Mouse (Mus musculus): ENCODE measurements around the gene Spin1. TPM values are rescaled to one million over a fixed set of nuclear protein-coding genes. Genes with fewer than 3 reads are reported as not detected.
A peak's percentile ranks its signal among the peaks of the same experiment; 100 is the strongest.
"Not testable (repeated sequence)": the region's sequence is repeated elsewhere in the genome, so short reads cannot be mapped to it uniquely, and the experiment has no call there.

Gene Spin1
- total RNA-seq (2021), result 100 to 1,000 TPM; 168 to 171 TPM

DNA sequence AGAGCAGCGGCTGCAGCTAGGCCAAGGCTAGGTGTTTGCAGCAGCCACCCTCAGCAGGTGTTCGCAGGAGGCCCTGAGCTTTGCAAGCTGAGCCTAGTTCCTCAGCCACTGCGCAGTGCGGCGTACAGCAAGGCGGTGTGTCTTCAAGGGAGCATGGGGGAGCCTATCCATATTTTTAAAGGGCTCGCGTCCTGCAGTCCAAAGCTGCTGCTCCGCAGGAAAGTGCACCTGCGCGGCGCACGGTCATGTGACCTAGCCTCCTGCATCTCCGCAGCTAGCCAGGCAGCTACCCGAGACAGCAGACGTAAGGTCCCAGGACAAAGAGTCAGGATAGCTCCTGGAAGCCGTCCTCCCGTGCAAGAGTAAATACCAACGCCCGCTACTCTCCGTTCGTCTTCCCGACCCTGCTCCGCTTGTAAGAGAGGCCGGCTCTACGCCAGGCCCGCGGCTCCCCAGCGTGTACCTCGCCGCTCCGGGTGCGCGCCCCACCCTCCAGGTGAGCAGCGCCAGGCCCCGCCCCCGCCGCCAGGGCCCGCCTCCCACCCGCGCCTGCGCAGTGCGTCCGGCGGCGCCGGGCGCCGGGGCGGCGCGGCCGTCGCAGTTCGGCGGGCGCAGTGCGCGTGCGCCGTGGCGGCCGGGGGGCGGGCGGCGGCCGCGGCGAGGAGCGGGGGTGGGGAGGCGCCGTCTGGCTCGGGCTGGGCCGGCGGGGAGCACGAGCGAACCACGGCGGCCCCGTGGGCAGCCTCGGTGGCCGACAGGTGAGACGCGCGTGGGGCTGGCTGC, at the start of gene Spin1:
Gene Spin1, plus strand, starts transcription at position 648 of the 783 bp plus-strand sequence.
- DNase-seq (ENCODE audit: low spot score in 2 of 2), result peak; percentile 85 to 89
- intact Hi-C loops (cut with DNase I), result loop anchor here (5.0 kb wide), 3 partner anchors 57 to 317 kb away; no protein-coding TSS in a partner anchor

GRCm38 (mm10) chr13:51051016-51051415, 49.7 kb upstream of the Spin1 start:
- intact Hi-C loops (cut with DNase I), result no loop called here
- no peak for DNase-seq (ENCODE audit: low spot score in 2 of 2)

- intact Hi-C loops (cut with DNase I), result no loop called here
- no peak for DNase-seq (ENCODE audit: low spot score in 2 of 2)
These were observed 48.3 kb upstream of the Spin1 start for GRCm38 (mm10) chr13:51052408-51052807.

DNA sequence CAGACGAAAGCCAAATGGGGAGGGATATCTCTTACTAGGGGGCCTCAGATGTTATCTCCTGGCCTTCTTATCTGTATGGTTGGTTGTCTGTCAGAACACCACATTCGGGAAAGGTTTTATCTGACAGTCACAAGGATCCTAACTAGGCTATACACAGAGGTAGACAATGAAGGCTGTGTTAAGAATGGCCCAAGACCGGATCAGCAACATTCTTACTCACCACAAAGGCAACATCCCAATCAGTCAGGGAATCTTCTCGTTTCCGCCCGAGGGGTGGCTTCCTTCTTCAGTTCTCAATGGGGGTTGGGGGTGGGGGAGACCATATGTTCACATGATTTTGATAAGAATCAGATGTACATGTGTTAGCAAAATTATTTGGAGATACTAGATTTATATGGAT, 37.7 kb upstream of the Spin1 start:
- intact Hi-C loops (cut with DNase I), result no loop called here
- DNase-seq (ENCODE audit: low spot score in 2 of 2), result no peak

DNA sequence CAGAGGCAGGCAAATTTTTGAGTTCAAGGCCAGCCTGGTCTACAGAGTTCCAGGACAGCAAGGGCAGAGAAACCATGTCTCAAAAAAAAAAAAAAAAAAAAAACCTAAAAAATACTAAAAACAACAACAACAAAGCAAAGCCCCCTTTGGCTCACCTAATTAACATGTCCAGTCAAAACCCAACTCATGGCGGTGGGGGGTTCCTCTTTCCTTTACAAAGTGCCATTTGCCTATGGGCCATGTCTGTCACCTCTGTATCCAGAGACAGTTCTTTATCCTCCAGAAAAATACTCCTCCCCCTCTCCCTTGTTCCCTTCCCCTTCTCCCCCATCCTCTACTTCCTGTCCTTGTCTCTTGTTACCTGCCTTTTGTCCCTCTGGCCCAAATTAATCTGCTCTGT, 37.0 kb upstream of the Spin1 start:
- intact Hi-C loops (cut with DNase I), result no loop called here
- DNase-seq (ENCODE audit: low spot score in 2 of 2), result no peak

DNA sequence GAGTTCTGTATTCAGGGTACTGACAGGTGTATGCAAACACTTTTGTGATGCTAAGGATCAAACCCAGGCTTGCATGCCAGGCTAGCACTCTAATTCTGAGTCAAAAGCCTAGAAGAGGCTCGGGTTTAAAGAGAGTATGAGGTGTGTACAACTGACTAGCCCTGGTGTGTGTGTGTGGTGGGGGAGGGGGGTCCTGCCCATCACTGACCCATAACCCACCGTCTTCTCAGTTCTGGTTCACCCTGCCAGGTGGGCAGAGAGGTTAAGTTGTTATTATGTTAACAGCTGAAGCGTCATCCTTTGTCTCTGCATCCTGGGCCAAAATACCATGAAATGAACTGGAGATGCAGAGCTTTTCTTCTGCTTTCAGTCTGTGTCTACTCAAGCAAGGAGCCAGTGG, 36.3 kb upstream of the Spin1 start:
- DNase-seq (ENCODE audit: low spot score in 2 of 2), result no peak
- intact Hi-C loops (cut with DNase I), result no loop called here

- DNase-seq (ENCODE audit: low spot score in 2 of 2), result no peak
- intact Hi-C loops (cut with DNase I), result no loop called here
These were observed 29.5 kb upstream of the Spin1 start for GRCm38 (mm10) chr13:51071063-51071680.

DNA sequence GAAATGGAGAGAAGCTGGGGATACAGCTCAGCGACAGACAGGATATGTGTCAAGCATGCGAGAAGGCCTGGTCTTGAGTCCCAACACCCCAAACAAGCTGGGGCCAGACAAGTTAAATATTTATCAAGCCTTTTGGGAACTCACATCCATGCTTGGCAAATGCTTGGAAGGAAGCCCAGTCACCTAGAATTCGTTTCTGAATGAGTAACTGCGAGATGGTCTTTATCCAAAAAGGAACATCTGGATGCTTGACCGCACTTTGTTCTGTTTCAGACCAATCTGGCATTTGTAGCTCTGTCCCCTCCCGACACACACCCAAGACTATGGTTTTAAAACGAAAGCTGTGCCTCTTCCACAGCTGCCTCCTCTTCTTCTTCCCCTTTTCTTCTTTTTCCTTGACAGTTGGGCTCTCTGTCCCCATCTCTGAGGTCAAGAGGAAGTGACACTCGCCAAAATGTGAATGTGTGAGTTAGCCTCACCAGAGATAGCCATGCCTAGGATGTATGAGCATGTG, 28.9 kb upstream of the Spin1 start:
- intact Hi-C loops (cut with DNase I), result no loop called here
- DNase-seq (ENCODE audit: low spot score in 2 of 2), result no peak

DNA sequence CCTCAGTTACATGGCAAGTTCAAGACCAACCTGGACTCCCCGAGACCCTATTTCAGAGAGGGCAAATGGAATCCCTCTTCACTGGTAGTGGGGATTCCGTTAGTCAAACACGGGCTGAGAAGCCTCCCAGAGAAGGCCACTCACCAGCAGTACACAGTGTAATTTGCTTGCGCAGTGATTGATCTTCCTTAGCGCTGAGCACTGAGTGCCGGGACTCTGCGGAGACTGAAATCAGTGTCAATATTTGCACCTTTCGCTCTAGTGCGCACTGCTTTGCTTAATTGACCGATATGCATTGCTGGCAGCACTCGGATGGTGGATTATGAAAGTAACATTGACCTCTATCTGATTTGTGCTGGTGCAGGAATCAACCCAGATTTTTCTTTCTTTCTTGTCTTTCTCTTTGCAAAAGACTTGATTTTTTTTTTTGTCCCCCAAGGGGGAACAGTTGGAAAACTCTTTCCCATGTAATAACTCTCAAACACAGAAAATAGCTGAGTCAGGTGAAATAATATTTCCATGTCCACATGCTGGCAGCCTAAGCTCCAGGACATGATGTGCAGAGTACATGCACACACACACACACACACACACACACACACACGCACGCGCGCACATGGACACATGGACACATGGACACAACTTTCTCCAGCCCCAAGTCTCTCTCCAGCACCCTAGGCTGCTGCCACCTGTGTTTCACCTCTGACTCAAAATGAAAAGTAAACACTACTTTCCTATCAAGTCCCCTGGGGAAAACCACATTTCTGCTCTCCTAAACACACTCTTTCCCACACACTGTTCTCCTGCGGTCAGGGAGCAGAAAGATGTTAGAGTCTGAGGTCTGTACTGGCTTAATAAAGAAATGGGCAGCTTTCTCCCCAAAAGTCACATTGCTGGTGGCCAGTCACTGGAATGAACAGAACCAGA, 27.5 kb upstream of the Spin1 start:
- intact Hi-C loops (cut with DNase I), result no loop called here
- DNase-seq (ENCODE audit: low spot score in 2 of 2), result no peak

- no peak for DNase-seq (ENCODE audit: low spot score in 2 of 2)
- intact Hi-C loops (cut with DNase I), result no loop called here
These were observed 26.5 kb upstream of the Spin1 start for GRCm38 (mm10) chr13:51074081-51074680.

GRCm38 (mm10) chr13:51076191-51076590, 24.5 kb upstream of the Spin1 start:
- intact Hi-C loops (cut with DNase I); DNase-seq (ENCODE audit: low spot score in 2 of 2): not testable (repeated sequence)

GRCm38 (mm10) chr13:51078586-51078985, 22.1 kb upstream of the Spin1 start:
- DNase-seq (ENCODE audit: low spot score in 2 of 2); intact Hi-C loops (cut with DNase I): not testable (repeated sequence)

GRCm38 (mm10) chr13:51080801-51081200, 19.9 kb upstream of the Spin1 start:
- intact Hi-C loops (cut with DNase I), result no loop called here
- DNase-seq (ENCODE audit: low spot score in 2 of 2), result no peak

DNA sequence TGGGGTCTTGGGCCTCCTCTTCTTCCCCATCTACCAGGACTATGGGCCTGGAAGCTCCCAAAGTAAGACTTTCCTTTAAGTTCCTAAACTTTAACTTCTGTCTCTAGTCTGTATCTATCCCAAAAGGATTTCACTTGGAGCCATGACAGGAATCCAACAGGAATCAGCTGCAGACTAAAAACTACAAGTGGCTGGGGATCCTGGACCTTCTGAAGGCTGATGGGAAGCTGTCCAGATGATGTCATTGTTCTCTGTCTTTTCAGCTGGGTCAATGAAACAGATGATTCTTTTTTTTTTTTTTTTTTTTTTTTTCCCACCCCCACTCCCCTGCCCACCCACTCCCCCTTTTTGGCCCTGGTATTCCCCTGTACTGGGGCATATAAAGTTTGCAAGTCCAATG, 16.4 kb upstream of the Spin1 start:
- intact Hi-C loops (cut with DNase I), result no loop called here
- no peak for DNase-seq (ENCODE audit: low spot score in 2 of 2)

DNA sequence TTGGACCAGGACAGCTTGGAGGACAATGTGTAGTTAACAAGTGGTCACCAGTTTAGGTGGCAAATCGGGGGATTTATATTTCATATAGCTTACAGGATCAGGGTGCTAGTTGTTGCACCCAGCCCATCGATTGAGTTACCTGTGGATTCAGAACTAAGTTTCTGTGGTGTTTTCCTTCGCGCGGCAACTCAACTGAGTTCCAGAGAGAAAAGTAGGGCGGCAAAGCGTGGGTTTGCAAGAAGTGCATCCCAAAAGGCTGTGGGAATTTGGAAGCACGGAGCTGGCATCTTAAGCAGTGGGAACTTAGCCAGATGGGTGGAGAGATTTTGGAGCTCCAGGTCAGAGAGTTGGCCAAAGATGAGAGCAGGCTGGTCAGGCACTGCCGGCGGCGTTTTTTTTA, 14.7 kb upstream of the Spin1 start:
- intact Hi-C loops (cut with DNase I), result no loop called here
- no peak for DNase-seq (ENCODE audit: low spot score in 2 of 2)

DNA sequence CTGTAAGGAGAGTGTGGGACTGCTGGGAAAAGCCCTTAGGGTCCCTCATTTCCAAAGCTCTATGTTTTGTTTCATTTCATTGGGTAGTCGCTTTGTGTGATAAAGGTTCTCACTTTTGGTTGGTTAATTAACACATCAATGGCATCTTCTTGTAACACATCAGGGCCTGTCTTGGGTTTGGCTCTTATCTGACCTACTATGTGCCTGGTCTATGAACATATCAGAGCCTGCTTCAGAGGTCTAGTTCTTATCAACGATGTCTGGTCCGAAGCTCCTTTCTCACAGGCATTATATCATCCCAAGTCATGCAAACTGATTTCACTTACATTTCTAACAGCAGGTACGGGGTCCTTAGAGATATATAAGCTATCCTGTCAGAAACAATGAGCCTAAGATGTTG, 13.4 kb upstream of the Spin1 start:
- intact Hi-C loops (cut with DNase I), result no loop called here
- DNase-seq (ENCODE audit: low spot score in 2 of 2), result no peak

GRCm38 (mm10) chr13:51088207-51088606, 12.5 kb upstream of the Spin1 start:
- DNase-seq (ENCODE audit: low spot score in 2 of 2), result no peak
- intact Hi-C loops (cut with DNase I), result no loop called here

DNA sequence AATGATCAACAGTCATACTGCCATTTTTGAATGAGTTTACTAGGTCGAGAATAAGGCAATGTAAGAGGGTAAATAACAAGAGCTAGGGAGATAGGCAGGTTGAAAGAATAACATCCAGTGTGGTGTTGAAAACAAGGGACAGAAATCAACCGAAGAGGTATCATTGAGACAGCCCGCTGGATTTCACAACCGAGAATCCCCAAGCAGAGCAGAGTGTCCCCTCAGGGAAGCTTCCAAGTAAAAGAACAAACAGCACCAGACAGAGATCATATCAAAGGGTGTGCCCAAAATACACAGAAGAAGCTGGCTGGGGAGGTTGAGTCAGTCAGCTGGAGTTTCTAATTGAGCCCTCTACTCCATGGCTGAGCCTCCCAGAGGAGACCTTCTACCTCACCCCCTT, 11.6 kb upstream of the Spin1 start:
- no peak for DNase-seq (ENCODE audit: low spot score in 2 of 2)
- intact Hi-C loops (cut with DNase I), result no loop called here

- intact Hi-C loops (cut with DNase I), result no loop called here
- no peak for DNase-seq (ENCODE audit: low spot score in 2 of 2)
These were observed 10.5 kb upstream of the Spin1 start for GRCm38 (mm10) chr13:51090105-51090661.
